9 mouse cellular contexts compared by ENCODE assay signal in genomic region chr17:85621505-85622310, GRCm38 (mm10). TPM values are rescaled to one million over a fixed set of nuclear protein-coding genes. Genes with fewer than 3 reads are reported as not detected.
DNase-seq lines count a peak whose midpoint lies in the region; ATAC-seq lines count a peak whose summit lies in the region.
"Had no signal": no experiment of that assay in that cellular context is flagged by ENCODE, and none has a peak within 500 bp of the region (broad histone marks: within the 10 kb centered on the region; RNA-seq: fewer than 3 reads in every experiment).

No protein-coding gene starts in this region.

- H3K4me1 ChIP-seq in heart, embryonic 12.5 days (replicated peaks), result peaks cover 33% of the 10 kb centered on the region
- H3K4me1 ChIP-seq in hindbrain, embryonic 14.5 days (replicated peaks; ENCODE audit: control insufficient read depth, insufficient read depth, low read length), result peaks cover 8% of the 10 kb centered on the region; the same call in 1 of the 2 replicates
- H3K4me1 ChIP-seq in midbrain, embryonic 14.5 days (ENCODE audit: control insufficient read depth, insufficient read depth, low read length), result 0 out of 2 replicates have a peak, but pooled peaks cover 4% of the 10 kb centered on the region

- DNase-seq in heart, postnatal 14 days, result no peak
- peak; percentile 68 for DNase-seq in ZHBTc4 (ENCODE audit: low read depth, low spot score)
- DNase-seq in hindbrain, embryonic 14.5 days (ENCODE audit: low spot score), result no peak
- peak; percentile 52 for DNase-seq in midbrain, embryonic 14.5 days
- no peak for DNase-seq in c-Kit-positive CD71-positive TER-119-positive erythroid progenitor cells, embryonic 14.5 days (ENCODE audit: low spot score)
- DNase-seq in right cerebral cortex, postnatal 4 days, result no peak

- H3K4me2 ChIP-seq in heart, embryonic 12.5 days, result peak overlapping the region; percentile 66
- H3K4me2 ChIP-seq in hindbrain, embryonic 14.5 days (replicated peaks), result peak overlapping the region; percentile 33
- peak overlapping the region; percentile 48 for H3K4me2 ChIP-seq in midbrain, embryonic 14.5 days (ENCODE audit: low read length)

- no peak for ATAC-seq in heart, embryonic 12.5 days (ENCODE audit: insufficient number of reproducible peaks, low FRiP score)
- no peak for ATAC-seq in hindbrain, embryonic 14.5 days (ENCODE audit: low FRiP score)
- ATAC-seq in midbrain, embryonic 14.5 days (ENCODE audit: low FRiP score, low TSS enrichment), result no peak
- no peak for ATAC-seq in activated CD4-positive, CD25-positive, alpha-beta regulatory T cell, adult 4 months

- H3K27me3 ChIP-seq in heart, embryonic 12.5 days (replicated peaks), result peaks cover 90% of the 10 kb centered on the region
- H3K27me3 ChIP-seq in hindbrain, embryonic 14.5 days (ENCODE audit: control insufficient read depth, insufficient read depth, low read length), result peaks cover 97% of the 10 kb centered on the region
- H3K27me3 ChIP-seq in midbrain, embryonic 14.5 days (ENCODE audit: control insufficient read depth, insufficient read depth, low read length), result peaks cover 80% of the 10 kb centered on the region

- no peaks in the 10 kb centered on the region for H3K36me3 ChIP-seq in heart, embryonic 12.5 days
- no peaks in the 10 kb centered on the region for H3K36me3 ChIP-seq in hindbrain, embryonic 14.5 days (replicated peaks; ENCODE audit: control insufficient read depth, insufficient read depth)
- H3K36me3 ChIP-seq in midbrain, embryonic 14.5 days (ENCODE audit: control insufficient read depth, insufficient read depth, low read length), result no peaks in the 10 kb centered on the region

- H3K9me3 ChIP-seq in heart, embryonic 12.5 days (replicated peaks), result no peaks in the 10 kb centered on the region
- H3K9me3 ChIP-seq in hindbrain, embryonic 14.5 days (ENCODE audit: control insufficient read depth, low read length), result no peaks in the 10 kb centered on the region
- H3K9me3 ChIP-seq in midbrain, embryonic 14.5 days (ENCODE audit: control insufficient read depth, low read length), result no peaks in the 10 kb centered on the region

- under 1% methylated on average over 67 of the region's 67 CpGs for WGBS in heart, embryonic 12.5 days
- WGBS in hindbrain, embryonic 14.5 days, result under 1% methylated on average over 67 of the region's 67 CpGs
- under 1% methylated on average over 67 of the region's 67 CpGs for WGBS in midbrain, embryonic 14.5 days

- intact Hi-C loops in heart, postnatal 14 days (cut with DNase I), result no loop called here

- H3K9ac ChIP-seq in heart, embryonic 12.5 days, result no peak overlapping the region
- no peak overlapping the region for H3K9ac ChIP-seq in hindbrain, embryonic 14.5 days
- peak overlapping the region; percentile 55 for H3K9ac ChIP-seq in midbrain, embryonic 14.5 days (replicated peaks; ENCODE audit: low read length)

- H3K4me3 ChIP-seq in heart, embryonic 12.5 days, result peak overlapping the region; percentile 39
- H3K4me3 ChIP-seq in hindbrain, embryonic 14.5 days (replicated peaks; ENCODE audit: low read length), result peak overlapping the region; percentile 19
- peak overlapping the region; percentile 29 for H3K4me3 ChIP-seq in midbrain, embryonic 14.5 days (replicated peaks; ENCODE audit: low read depth, low read length)
- H3K4me3 ChIP-seq: layer of hippocampus, adult 2 months had no signal

- no peak overlapping the region for H3K27ac ChIP-seq in heart, embryonic 12.5 days (ENCODE audit: poor library complexity, severe bottlenecking)
- H3K27ac ChIP-seq in hindbrain, embryonic 14.5 days, result no peak overlapping the region
- peak overlapping the region; percentile 80 for H3K27ac ChIP-seq in midbrain, embryonic 14.5 days (replicated peaks; ENCODE audit: low read depth, low read length)
- H3K27ac ChIP-seq: layer of hippocampus, adult 2 months had no signal

RNA-seq across cellular contexts. Expression of gene Six3, which starts 8.3 kb away (rescaled TPM):
- polyA plus RNA-seq in heart, embryonic 12.5 days (2016; fragmentation: Nextera tagmentation; extraction: Ambion mirVana), result not detected in 2 replicates
- total RNA-seq in heart, postnatal 14 days (2021), result not detected
- polyA plus RNA-seq in hindbrain, embryonic 14.5 days (2014; fragmentation: Nextera tagmentation; extraction: Ambion mirVana), result 0.52 TPM in 1 of 2 replicates, not detected in the other
- polyA plus RNA-seq in midbrain, embryonic 14.5 days (2014; fragmentation: Nextera tagmentation; extraction: Ambion mirVana), result 19.9 and 20.2 TPM in 2 replicates
- polyA plus RNA-seq in activated CD4-positive, CD25-positive, alpha-beta regulatory T cell, adult 4 months (2017; shearing (Covaris generic)), result not detected

Comparison
In these comparisons a context has a peak if more than half of its experiments do, and no peak if none do; other contexts are left out.
1. DNase-seq: peak in ZHBTc4 (single experiment) and midbrain, embryonic 14.5 days (single experiment); none in heart, postnatal 14 days (0 of 2), hindbrain, embryonic 14.5 days (single experiment), c-Kit-positive CD71-positive TER-119-positive erythroid progenitor cells, embryonic 14.5 days (single experiment) and right cerebral cortex, postnatal 4 days (single experiment).
2. RNA of gene Six3, which starts 8.3 kb away (polyA plus RNA-seq): 19.9 to 20.2 TPM in midbrain, embryonic 14.5 days; not detected in heart, embryonic 12.5 days, 0.52 TPM in hindbrain, embryonic 14.5 days and not detected in activated CD4-positive, CD25-positive, alpha-beta regulatory T cell, adult 4 months; every median in the first group is over 10 times any median in the second.
3. Peak in every context shown above with its lines, with median percentiles within 50 percentile points of each other: H3K4me2 ChIP-seq and H3K4me3 ChIP-seq.